Mouse (Mus musculus): ENCODE data around the gene Irf7. TPM values are rescaled to one million over a fixed set of nuclear protein-coding genes. Genes with fewer than 3 reads are reported as not detected.

Gene Irf7
- total RNA-seq, 2 experiments from 2014 or later, result 7.3 to 7.5 TPM

DNA sequence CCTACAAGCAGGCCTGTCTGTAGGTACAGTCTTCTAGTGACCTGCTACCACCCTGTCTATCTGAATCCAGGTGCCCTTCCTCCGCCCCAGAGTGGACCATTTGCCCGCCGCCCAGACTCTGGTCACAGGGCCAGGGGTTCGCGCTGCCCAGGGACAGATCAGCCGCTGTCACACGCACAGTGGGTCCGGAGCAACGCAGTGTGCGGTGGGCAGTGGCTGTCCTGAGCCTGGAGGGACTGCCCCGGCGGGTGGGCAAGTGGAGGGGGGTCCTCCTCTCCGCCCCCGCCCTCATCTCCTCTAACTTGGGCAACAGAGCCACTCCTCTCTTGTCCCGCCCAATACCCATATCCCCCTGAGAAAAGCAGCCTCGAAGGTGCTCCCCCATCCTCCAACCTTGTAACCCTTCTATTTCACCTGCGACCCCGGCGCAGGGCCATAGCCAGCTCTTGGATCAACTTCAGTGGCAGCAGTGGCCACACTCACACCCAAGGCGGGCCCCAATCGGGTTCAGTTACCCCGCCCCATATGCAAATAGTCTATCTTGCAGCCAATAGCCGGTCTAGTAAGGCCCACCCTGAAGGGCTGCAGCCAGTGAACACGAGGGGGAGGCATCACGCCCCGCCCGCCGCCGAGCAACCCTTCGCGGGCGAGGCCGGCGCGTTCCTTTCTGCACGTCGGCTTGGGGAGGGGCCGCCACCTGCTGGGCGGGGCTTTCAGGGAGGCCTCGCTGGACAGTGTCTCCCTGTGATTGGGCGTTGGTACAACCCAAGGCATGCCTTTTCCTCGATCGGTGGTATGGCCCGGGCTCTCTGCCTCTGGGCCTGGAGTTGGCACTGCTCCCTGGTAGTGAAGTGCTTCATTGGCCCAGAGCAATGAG is 44.8 kb downstream of the Irf7 start:
- DNase-seq (ENCODE audit: low spot score in 2 of 2), result peak; percentile 90 to 96

DNA sequence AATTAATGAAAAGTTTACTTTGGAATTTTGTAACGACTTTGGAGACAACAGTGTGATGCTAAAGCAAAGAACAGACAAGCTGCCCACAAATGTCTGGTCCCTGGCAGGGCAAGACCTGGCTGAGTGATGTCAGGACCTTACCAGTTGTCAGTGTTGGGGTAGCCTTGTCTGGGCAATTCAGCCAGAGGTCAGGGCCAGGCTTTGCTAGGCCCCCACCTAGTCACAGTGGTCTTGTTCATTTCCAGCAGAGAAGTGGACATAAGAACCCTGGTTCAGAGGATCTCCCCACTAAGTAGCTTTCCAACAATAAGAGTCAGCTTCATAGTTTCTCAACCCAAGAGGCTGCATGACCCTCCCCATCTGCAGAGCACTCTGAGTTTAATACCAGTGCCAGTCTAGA is 45.9 kb downstream of the Irf7 start:
- DNase-seq (ENCODE audit: low spot score in 2 of 2), result no peak

GRCm38 (mm10) chr7:141219558-141220099 is 46.7 kb downstream of the Irf7 start:
- no peak for DNase-seq (ENCODE audit: low spot score in 2 of 2)

GRCm38 (mm10) chr7:141218557-141219133 is 47.6 kb downstream of the Irf7 start:
- DNase-seq (ENCODE audit: low spot score in 2 of 2), result no peak

- no peak for DNase-seq (ENCODE audit: low spot score in 2 of 2)
Measured at GRCm38 (mm10) chr7:141218141-141218540, 48.1 kb downstream of the Irf7 start.

DNA sequence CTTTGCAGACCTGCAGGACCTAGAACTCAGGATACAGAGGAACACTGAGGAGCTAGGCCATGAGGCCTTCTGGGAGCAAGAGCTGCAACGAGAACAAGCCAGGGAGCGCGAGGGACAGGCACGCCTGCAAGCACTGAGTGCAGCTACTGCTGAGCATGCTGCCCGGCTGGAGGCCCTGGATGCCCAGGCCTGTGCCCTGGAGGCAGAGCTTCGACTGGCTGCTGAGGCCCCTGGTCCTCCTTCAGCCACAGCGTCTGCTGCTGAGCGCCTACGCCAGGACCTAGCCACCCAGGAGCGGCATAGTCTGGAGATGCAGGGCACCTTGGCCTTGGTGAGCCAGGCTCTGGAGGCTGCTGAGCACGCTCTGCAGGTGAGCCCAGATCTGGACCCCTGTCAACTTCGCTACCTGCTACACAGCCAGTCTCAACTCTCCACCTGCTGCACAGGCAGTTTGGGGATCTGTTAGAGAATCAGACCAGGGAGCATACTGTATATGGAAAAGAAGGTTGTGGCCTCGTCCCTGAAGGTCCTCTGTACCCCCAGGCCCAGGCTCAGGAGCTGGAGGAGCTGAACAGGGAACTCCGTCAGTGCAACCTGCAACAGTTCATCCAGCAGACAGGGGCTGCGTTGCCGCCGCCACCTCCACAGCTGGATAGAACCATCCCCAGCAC is 48.8 kb downstream of the Irf7 start:
- no peak for DNase-seq (ENCODE audit: low spot score in 2 of 2)

GRCm38 (mm10) chr7:141216894-141217293 is 49.4 kb downstream of the Irf7 start:
- DNase-seq (ENCODE audit: low spot score in 2 of 2), result no peak

- no peak for DNase-seq (ENCODE audit: low spot score in 2 of 2)
Measured at GRCm38 (mm10) chr7:141215880-141216733, 50.2 kb downstream of the Irf7 start.

DNA sequence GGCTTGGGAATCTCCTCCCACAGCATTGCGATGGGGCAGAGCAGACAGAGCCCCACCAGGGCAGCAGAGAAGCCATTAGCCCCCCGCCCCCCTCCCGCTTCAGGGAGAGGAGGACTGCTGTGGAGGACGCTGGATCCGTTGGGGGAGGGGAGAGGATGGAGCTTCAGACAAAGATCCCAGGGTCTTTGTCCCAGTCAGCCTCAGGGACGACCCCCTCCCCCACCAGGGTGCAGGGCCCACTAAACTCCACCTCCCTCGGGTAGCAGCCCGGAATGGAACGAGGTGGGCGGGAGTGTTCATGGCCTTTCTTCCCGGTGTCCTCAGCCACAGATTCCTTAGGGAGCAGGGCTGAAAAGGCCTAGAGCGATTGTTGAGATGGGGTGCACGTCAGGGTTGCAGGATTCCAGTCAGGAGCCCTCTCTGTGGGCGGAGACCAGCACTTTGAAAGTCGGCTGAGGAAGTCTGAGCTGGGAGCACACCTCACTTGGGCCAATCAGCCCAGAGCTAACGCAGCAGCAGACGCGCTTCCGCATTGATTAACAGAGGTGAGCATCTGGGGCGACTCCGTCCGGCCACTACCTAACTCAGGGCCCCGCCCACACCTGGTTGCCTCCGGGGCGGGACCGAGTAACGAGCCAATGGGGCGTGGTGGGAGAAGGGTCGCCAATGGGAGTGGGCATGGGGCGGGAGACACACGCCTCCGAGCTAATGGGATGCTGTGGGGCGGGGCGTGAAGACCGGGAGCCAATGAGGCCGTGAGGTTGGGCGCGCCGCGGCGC is 51.0 kb downstream of the Irf7 start, which contains the start of gene Rassf7:
Gene Rassf7 (plus strand): TSS at position 760 of the 779 bp plus-strand sequence.
- peak; percentile 75 to 86 for DNase-seq (ENCODE audit: low spot score in 2 of 2)

DNA sequence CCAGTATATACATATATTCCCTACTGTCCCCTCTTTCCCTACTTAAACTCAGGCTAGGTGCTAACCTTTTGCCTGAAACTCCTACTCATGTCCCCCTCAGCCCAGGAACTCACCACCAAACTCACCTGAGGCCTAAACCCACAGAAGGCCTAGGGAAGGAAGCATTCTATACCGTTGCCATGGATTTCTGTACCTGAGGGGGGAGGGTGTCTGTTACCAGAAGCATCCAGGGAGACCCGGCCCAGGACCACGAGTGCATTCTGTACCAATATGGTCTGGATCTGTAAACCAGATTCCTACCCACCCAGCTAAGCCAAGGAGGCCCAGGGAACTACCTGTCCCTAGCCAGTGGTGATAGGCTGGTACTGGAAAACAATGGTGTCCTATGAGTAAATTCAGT is 52.0 kb downstream of the Irf7 start:
- DNase-seq (ENCODE audit: low spot score in 2 of 2), result no peak

DNA sequence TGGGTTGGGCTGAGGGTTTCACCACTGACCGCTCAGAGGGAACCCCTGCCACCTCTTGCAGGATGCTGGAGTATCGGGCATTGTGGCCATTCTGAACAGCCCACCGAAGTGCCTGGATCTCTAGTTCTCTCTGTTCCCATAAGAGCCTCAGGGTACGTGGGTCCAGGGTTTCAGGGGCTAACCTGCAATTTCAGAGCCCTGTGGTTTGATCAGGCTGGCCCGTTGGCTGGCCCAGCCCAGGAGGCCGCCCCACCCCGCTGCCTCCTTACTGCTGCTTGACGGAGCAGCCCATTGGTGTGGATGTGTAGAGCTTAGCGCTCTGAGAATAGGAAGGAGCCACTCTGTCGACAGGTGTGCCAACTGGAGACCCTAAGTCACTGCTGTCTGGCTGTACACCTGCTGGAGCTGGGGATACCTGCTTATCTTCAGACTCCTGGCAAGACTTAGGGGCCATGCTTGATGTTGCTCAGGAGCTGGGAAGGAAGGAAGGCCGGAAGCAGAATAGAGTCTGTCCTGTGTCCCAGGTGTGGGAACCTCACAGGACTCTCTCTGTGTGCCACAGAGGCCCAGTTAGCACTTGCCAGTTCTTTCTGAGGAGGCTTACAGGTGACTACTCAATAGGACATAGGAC is 52.6 kb downstream of the Irf7 start, which contains the start of gene Lmntd2:
Gene Lmntd2 (minus strand): TSS at position 476 of the 631 bp plus-strand sequence.
- DNase-seq (ENCODE audit: low spot score in 2 of 2), result no peak

DNA sequence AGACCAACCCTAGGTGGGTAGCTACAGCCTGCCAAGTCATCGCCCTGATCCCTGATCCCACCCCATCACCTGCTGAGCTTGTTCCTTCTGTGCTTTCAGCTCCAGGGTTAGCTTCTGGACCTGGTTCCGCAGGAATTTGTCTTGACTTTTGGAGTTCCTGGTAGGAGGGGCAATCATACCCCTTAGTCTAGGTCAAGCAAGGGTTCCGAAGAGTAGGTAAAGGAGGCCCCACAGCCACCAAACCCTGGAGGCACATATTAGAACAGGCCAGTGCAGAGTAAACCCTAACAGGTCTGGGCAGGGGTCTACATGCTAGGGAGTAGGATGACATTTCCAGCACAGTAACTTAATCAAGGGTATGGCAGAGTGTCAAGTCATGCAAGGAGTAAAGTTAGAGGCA is 53.1 kb downstream of the Irf7 start:
- DNase-seq (ENCODE audit: low spot score in 2 of 2), result no peak

Small RNA genes within 50 kb of the gene (microRNA-seq; reads per million reads assigned to microRNA genes)
- 507 reads per million, percentile 67 among the genes with 10 or more reads in this experiment for gene Mir210

Other genes with a start within 250 kb of the Irf7 start
- 1 to 10 TPM; 2.1 to 4.5 TPM for gene Ifitm6, start 248.6 kb downstream of the Irf7 start, total RNA-seq (2021)
- not detected for gene Gm17387, start 237.3 kb downstream of the Irf7 start, total RNA-seq (2021)
- gene B4galnt4, start 205.4 kb downstream of the Irf7 start, total RNA-seq (2021), result 10 to 100 TPM in 1 of 2 experiments, 1 to 10 TPM in 1; 7.0 to 11.3 TPM
- gene Pkp3, start 188.3 kb downstream of the Irf7 start, total RNA-seq (2021), result 1 to 10 TPM; 1.6 to 2.2 TPM
- 10 to 100 TPM in 1 of 2 experiments, 1 to 10 TPM in 1; 7.0 to 10.3 TPM for gene Sigirr, start 165.9 kb downstream of the Irf7 start, total RNA-seq (2021)
- 1 to 10 TPM in 1 of 2 experiments, under 1 TPM in 1; 0.65 to 2.2 TPM for gene Ano9, start 148.7 kb downstream of the Irf7 start, total RNA-seq (2021)
- 10 to 100 TPM; 44.2 to 53.1 TPM for gene Ptdss2, start 144.1 kb downstream of the Irf7 start, total RNA-seq (2021)
- gene Rnh1, start 93.6 kb downstream of the Irf7 start, total RNA-seq (2021), result 100 to 1,000 TPM; 179 to 186 TPM
- 10 to 100 TPM; 88.5 to 96.4 TPM for gene Hras, start 72.5 kb downstream of the Irf7 start, total RNA-seq (2021)
- 1 to 10 TPM; 8.8 to 9.9 TPM for gene Lrrc56, start 72.3 kb downstream of the Irf7 start, total RNA-seq (2021)
- gene Lmntd2, start 52.4 kb downstream of the Irf7 start, total RNA-seq (2021), result 1 to 10 TPM in 1 of 2 experiments, under 1 TPM in 1; 0.82 to 1.0 TPM
- 10 to 100 TPM; 14.7 to 15.1 TPM for gene Rassf7, start 50.6 kb downstream of the Irf7 start, total RNA-seq (2021)
- 10 to 100 TPM; 77.1 to 91.9 TPM for gene Phrf1, start 37.7 kb downstream of the Irf7 start, total RNA-seq (2021)
- 10 to 100 TPM in 1 of 2 experiments, 1 to 10 TPM in 1; 9.4 to 15.5 TPM for gene Cdhr5, start 10.3 kb upstream of the Irf7 start, total RNA-seq (2021)
- 10 to 100 TPM in 1 of 2 experiments, 1 to 10 TPM in 1; 9.0 to 12.9 TPM for gene Sct, start 12.7 kb upstream of the Irf7 start, total RNA-seq (2021)
- under 1 TPM; 0.34 to 0.36 TPM for gene Drd4, start 25.5 kb upstream of the Irf7 start, total RNA-seq (2021)
- gene Deaf1, start 61.2 kb upstream of the Irf7 start, total RNA-seq (2021), result 10 to 100 TPM; 74.1 to 78.8 TPM
- 10 to 100 TPM; 34.8 to 36.6 TPM for gene Tmem80, start 61.3 kb upstream of the Irf7 start, total RNA-seq (2021)
- 10 to 100 TPM in 1 of 2 experiments, 1 to 10 TPM in 1; 3.1 to 15.7 TPM for gene Eps8l2, start 72.4 kb upstream of the Irf7 start, total RNA-seq (2021)
- gene Taldo1, start 125.7 kb upstream of the Irf7 start, total RNA-seq (2021), result 100 to 1,000 TPM; 251 to 277 TPM
- 10 to 100 TPM; 44.9 to 50.6 TPM for gene Gatd1, start 147.7 kb upstream of the Irf7 start, total RNA-seq (2021)
- gene Cend1, start 163.0 kb upstream of the Irf7 start, total RNA-seq (2021), result 1 to 10 TPM; 2.7 to 4.8 TPM
- 10 to 100 TPM; 46.9 to 60.3 TPM for gene Slc25a22, start 171.4 kb upstream of the Irf7 start, total RNA-seq (2021)
- gene Pidd1, start 177.5 kb upstream of the Irf7 start, total RNA-seq (2021), result 10 to 100 TPM in 1 of 2 experiments, 1 to 10 TPM in 1; 8.4 to 12.6 TPM
- 1,000 to 10,000 TPM; 1,329 to 1,362 TPM for gene Rplp2, start 180.9 kb upstream of the Irf7 start, total RNA-seq (2021)
- 100 to 1,000 TPM; 173 to 205 TPM for gene Pnpla2, start 188.7 kb upstream of the Irf7 start, total RNA-seq (2021)
- gene Cracr2b, start 194.6 kb upstream of the Irf7 start, total RNA-seq (2021), result 10 to 100 TPM; 13.1 to 14.2 TPM
- 100 to 1,000 TPM; 209 to 215 TPM for gene Cd151, start 200.9 kb upstream of the Irf7 start, total RNA-seq (2021)
- gene Polr2l, start 208.7 kb upstream of the Irf7 start, total RNA-seq (2021), result 10 to 100 TPM; 57.7 to 61.2 TPM
- gene Tspan4, start 208.8 kb upstream of the Irf7 start, total RNA-seq (2021), result 10 to 100 TPM; 77.9 to 79.6 TPM